Mouse (Mus musculus): ENCODE measurements at regions not wholly inside any gene's neighbourhood (a gene's known extent, or its start where the extent isn't known, plus 50 kb on each side); places are given as distances from the start of the nearest gene placed in this dataset.

DNA sequence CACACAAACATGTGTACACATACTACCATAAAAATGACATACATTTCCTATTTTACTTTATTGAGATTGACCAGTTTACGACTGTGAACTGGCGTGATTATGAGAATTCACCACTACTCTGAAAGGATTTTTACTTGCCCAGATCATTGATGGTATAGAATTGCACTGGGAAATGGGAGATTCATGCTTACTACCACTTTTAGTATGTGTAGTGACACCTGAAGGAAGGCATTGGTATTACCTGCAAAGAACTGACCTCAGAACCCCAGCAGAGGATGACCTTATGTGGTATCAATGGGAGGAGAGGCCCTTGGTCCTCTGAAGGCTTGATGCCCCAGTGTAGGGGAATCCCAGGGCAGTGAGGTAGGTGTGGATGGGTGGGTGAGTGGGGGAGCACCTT lies 699.8 kb upstream of the Cntn5 start:
- H3K4me3 ChIP-seq (replicated peaks; ENCODE audit: low read length): no peak overlapping the region
- no peaks in the 10 kb centered on the region for H3K36me3 ChIP-seq (ENCODE audit: insufficient read depth, low read length)
- no peaks in the 10 kb centered on the region for H3K9me3 ChIP-seq (ENCODE audit: low read length)
- TF ChIP-seq NANOG (IDR thresholded peaks at IDR 0.05; ENCODE audit: borderline replicate concordance, low read length) (no peak), CTCF (conservative IDR thresholded peaks at IDR 0.05; ENCODE audit: low read length) (peak; percentile 25)
- no peaks in the 10 kb centered on the region for H3K27me3 ChIP-seq (ENCODE audit: insufficient read depth, low read length)
- no peaks in the 10 kb centered on the region for H3K4me1 ChIP-seq (replicated peaks; ENCODE audit: low read depth, low read length)

DNA sequence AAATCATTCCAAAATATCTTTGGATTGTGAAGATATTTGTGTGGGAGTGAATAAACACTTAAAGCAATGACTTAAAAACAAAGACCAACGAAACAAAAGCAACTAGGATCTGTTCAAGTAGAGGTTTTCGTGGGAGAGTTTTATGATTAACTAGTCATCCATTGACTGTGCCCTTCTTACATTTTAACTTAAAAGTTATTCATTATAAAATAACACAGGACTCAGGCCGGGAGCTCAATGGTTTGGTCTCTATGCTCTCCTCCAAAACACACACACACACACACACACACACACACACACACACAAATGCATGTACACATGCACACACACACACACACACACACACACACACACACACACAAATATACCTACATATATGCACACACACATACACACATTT lies 699.3 kb upstream of the Cntn5 start:
- TF ChIP-seq NANOG (IDR thresholded peaks at IDR 0.05; ENCODE audit: borderline replicate concordance, low read length) (no peak), POU5F1 (IDR thresholded peaks at IDR 0.05; ENCODE audit: borderline replicate concordance, low read length) (no peak), CTCF (conservative IDR thresholded peaks at IDR 0.05; ENCODE audit: low read length) (no peak)
- Histone ChIP-seq H3K4me3 (replicated peaks; ENCODE audit: low read length) (no peak overlapping the region), H3K27me3 (ENCODE audit: insufficient read depth, low read length) (no peaks in the 10 kb centered on the region), H3K4me1 (replicated peaks; ENCODE audit: low read depth, low read length) (no peaks in the 10 kb centered on the region), H3K9me3 (ENCODE audit: low read length) (no peaks in the 10 kb centered on the region), H3K36me3 (ENCODE audit: insufficient read depth, low read length) (no peaks in the 10 kb centered on the region)

- no peaks in the 10 kb centered on the region for H3K4me1 ChIP-seq (replicated peaks; ENCODE audit: low read depth, low read length)
- H3K9me3 ChIP-seq (ENCODE audit: low read length): no peaks in the 10 kb centered on the region
- no peaks in the 10 kb centered on the region for H3K27me3 ChIP-seq (ENCODE audit: insufficient read depth, low read length)
- no peak overlapping the region for H3K4me3 ChIP-seq (replicated peaks; ENCODE audit: low read length)
- TF ChIP-seq NANOG (IDR thresholded peaks at IDR 0.05; ENCODE audit: borderline replicate concordance, low read length) (no peak), CTCF (conservative IDR thresholded peaks at IDR 0.05; ENCODE audit: low read length) (no peak), POU5F1 (IDR thresholded peaks at IDR 0.05; ENCODE audit: borderline replicate concordance, low read length) (no peak)
- H3K36me3 ChIP-seq (ENCODE audit: insufficient read depth, low read length): no peaks in the 10 kb centered on the region
These were observed 698.3 kb upstream of the Cntn5 start for GRCm38 (mm10) chr9:11602857-11603256.

GRCm38 (mm10) chr9:11579011-11579410 lies 674.4 kb upstream of the Cntn5 start:
- no peak overlapping the region for H3K4me3 ChIP-seq (replicated peaks; ENCODE audit: low read length)
- no peaks in the 10 kb centered on the region for H3K36me3 ChIP-seq (ENCODE audit: insufficient read depth, low read length)
- no peaks in the 10 kb centered on the region for H3K4me1 ChIP-seq (replicated peaks; ENCODE audit: low read depth, low read length)
- no peaks in the 10 kb centered on the region; the same call in 1 of the 2 replicates for H3K9me3 ChIP-seq (ENCODE audit: low read length)
- H3K27me3 ChIP-seq (ENCODE audit: insufficient read depth, low read length): no peaks in the 10 kb centered on the region
- TF ChIP-seq CTCF (conservative IDR thresholded peaks at IDR 0.05; ENCODE audit: low read length) (no peak), NANOG (IDR thresholded peaks at IDR 0.05; ENCODE audit: borderline replicate concordance, low read length) (no peak), POU5F1 (IDR thresholded peaks at IDR 0.05; ENCODE audit: borderline replicate concordance, low read length) (no peak)

DNA sequence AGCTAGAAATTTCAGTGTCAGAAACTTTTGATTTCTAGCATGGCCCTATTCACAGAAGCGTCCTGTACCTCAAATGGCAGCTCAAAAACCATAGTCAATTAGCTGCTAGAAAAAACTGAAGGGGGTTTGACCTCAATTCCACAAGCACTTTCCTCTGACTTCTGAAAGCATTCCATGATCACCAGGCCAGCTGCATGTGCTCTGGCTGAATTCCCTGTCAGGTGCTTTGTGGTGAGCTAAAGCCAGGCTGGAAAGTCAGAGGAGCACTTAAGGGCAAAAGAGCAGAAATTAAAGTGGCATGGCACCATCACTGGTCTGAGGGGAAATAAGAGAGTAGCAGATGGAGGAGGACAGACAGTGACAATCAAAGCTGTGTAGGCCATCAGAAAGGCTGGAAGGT lies 658.3 kb upstream of the Cntn5 start:
- TF ChIP-seq NANOG (IDR thresholded peaks at IDR 0.05; ENCODE audit: borderline replicate concordance, low read length) (no peak), CTCF (conservative IDR thresholded peaks at IDR 0.05; ENCODE audit: low read length) (no peak), POU5F1 (IDR thresholded peaks at IDR 0.05; ENCODE audit: borderline replicate concordance, low read length) (no peak)
- no peaks in the 10 kb centered on the region for H3K36me3 ChIP-seq (ENCODE audit: insufficient read depth, low read length)
- H3K27me3 ChIP-seq (ENCODE audit: insufficient read depth, low read length): no peaks in the 10 kb centered on the region
- no peak overlapping the region for H3K4me3 ChIP-seq (replicated peaks; ENCODE audit: low read length)
- no peaks in the 10 kb centered on the region for H3K4me1 ChIP-seq (replicated peaks; ENCODE audit: low read depth, low read length)
- peaks cover 34% of the 10 kb centered on the region for H3K9me3 ChIP-seq (ENCODE audit: low read length)

GRCm38 (mm10) chr9:11559384-11559783 lies 654.8 kb upstream of the Cntn5 start:
- TF ChIP-seq CTCF (conservative IDR thresholded peaks at IDR 0.05; ENCODE audit: low read length) (no peak), POU5F1 (IDR thresholded peaks at IDR 0.05; ENCODE audit: borderline replicate concordance, low read length) (no peak), NANOG (IDR thresholded peaks at IDR 0.05; ENCODE audit: borderline replicate concordance, low read length) (no peak)
- Histone ChIP-seq H3K4me1 (replicated peaks; ENCODE audit: low read depth, low read length) (no peaks in the 10 kb centered on the region), H3K36me3 (ENCODE audit: insufficient read depth, low read length) (no peaks in the 10 kb centered on the region), H3K9me3 (ENCODE audit: low read length) (peaks cover 32% of the 10 kb centered on the region), H3K4me3 (replicated peaks; ENCODE audit: low read length) (no peak overlapping the region), H3K27me3 (ENCODE audit: insufficient read depth, low read length) (no peaks in the 10 kb centered on the region)

DNA sequence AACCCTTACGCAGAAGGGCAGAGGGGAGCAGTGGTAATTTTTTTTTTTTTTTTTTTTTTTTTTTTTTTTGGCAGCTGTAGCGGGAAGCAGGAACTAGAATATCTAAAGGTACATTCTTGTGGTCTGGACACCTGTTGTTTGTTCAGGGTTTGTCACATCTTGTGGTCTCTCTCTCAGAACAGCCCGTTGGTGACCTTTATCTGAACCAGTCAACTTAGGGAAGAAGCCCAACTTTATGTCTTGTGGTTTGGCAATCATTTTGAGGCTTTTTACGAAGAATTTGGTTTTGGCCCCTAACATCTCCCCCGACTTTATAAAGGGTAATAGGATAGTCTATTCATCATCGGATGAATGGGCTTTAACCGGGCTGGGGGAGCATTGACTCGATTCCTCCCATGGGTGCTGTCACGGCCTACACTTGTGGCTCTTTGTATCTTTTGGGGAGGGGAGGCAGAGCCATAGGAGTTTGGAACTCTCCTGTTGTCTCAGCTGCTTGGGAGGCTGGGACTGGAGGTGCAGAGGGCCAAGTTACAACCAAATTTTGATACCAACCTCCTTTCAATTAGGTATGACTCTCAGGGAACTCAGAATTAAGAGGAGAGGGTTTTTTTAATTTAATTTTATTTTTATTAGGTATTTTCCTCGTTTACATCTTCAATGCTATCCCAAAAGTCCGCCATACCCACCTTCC lies 609.4 kb upstream of the Cntn5 start:
- H3K27me3 ChIP-seq (ENCODE audit: insufficient read depth, low read length): no peaks in the 10 kb centered on the region
- H3K4me3 ChIP-seq (replicated peaks; ENCODE audit: low read length): no peak overlapping the region
- H3K4me1 ChIP-seq (replicated peaks; ENCODE audit: low read depth, low read length): no peaks in the 10 kb centered on the region
- H3K9me3 ChIP-seq (ENCODE audit: low read length): peaks cover 24% of the 10 kb centered on the region
- TF ChIP-seq NANOG (IDR thresholded peaks at IDR 0.05; ENCODE audit: borderline replicate concordance, low read length) (no peak), POU5F1 (IDR thresholded peaks at IDR 0.05; ENCODE audit: borderline replicate concordance, low read length) (no peak), CTCF (conservative IDR thresholded peaks at IDR 0.05; ENCODE audit: low read length) (no peak)
- H3K36me3 ChIP-seq (ENCODE audit: insufficient read depth, low read length): no peaks in the 10 kb centered on the region
